Mouse (Mus musculus) megakaryocyte, embryonic 14.5 days (primary cell): ENCODE data around the gene Bysl.

Experiments
- FLI1 ChIP-seq: IDR thresholded peaks from 2 replicates; pipeline ENCODE4 v1.6.1; 2012; ENCODE audit warnings: low read length, inconsistent platforms, mixed read lengths
- GATA1 ChIP-seq: IDR thresholded peaks from 3 replicates; pipeline ENCODE4 v1.6.1; 2012; ENCODE audit warnings: mixed read lengths, low read length, inconsistent platforms, borderline replicate concordance

DNA sequence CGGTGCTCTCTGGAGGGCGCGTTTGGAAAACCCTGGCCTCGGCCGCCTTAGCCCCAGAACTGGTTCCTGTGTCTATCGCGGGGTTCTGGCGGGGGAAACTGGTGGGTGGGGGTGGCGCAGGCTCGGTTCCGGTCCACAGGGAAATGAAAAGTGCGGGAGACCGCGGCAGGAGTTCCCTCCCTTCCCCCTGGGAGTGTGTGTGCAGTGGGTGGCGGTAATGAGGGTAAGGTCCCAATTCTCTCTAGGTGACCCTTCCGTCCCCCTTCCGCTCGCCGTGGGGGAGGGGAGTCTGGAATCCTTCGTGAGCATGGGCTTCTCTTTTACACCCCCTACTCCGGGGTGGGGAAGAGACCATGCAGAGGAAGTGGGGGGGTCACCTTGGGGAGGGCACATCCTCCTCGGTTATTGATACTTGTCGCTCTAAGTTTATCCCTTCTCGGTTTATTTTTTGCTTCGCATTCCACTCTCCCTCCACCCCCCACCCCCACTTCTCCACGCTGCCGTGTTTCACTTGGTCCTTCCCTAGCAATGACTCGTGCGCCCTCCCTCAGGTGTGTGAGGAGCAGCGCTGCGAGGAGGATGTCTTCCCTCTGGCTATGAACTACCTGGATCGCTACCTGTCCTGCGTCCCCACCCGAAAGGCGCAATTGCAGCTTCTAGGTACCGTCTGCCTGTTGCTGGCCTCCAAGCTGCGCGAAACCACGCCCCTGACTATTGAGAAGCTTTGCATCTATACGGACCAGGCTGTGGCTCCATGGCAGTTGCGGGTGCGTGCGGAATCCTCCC, 16.9 kb downstream of the Bysl start:
- TF ChIP-seq GATA1 (no peak), FLI1 (no peak)
